Mouse (Mus musculus) C2C12 (cell line): ENCODE measurements around the gene Trem2.

Source experiments
- CEBPB ChIP-seq: IDR thresholded peaks from one replicate; pipeline ENCODE4 v1.6.1; 2011; ENCODE audit warnings: low read depth, mild to moderate bottlenecking, control low read depth, moderate library complexity
- CTCF ChIP-seq: IDR thresholded peaks from one replicate; pipeline ENCODE4 v1.5.1; 2011; ENCODE audit not compliant: control insufficient read depth, insufficient read depth, insufficient read length
- FOSL1 ChIP-seq: IDR thresholded peaks from one replicate; pipeline ENCODE4 v1.8.0; 2011; ENCODE audit warnings: mild to moderate bottlenecking, low read length; ENCODE audit not compliant: poor library complexity, insufficient read depth, severe bottlenecking
- MAX ChIP-seq: IDR thresholded peaks from one replicate; pipeline ENCODE4 v1.6.1; 2011; ENCODE audit warnings: mild to moderate bottlenecking, control low read depth
- MYOD1 ChIP-seq: IDR thresholded peaks from one replicate; pipeline ENCODE4 v1.6.1; 2011; ENCODE audit warnings: low read depth; ENCODE audit not compliant: control insufficient read depth, insufficient read length
- USF1 ChIP-seq: IDR thresholded peaks from one replicate; pipeline ENCODE4 v1.6.1; 2011; ENCODE audit warnings: low read depth, mild to moderate bottlenecking, control low read depth, moderate library complexity

- TF ChIP-seq CTCF (no peak), USF1 (no peak), CEBPB (no peak), MAX (no peak), MYOD1 (no peak), FOSL1 (no peak)
Observed at GRCm38 (mm10) chr17:48401710-48402109, 55.5 kb downstream of the Trem2 start.
